8 mouse cellular contexts compared by ENCODE assay signal in the genomic region with DNA sequence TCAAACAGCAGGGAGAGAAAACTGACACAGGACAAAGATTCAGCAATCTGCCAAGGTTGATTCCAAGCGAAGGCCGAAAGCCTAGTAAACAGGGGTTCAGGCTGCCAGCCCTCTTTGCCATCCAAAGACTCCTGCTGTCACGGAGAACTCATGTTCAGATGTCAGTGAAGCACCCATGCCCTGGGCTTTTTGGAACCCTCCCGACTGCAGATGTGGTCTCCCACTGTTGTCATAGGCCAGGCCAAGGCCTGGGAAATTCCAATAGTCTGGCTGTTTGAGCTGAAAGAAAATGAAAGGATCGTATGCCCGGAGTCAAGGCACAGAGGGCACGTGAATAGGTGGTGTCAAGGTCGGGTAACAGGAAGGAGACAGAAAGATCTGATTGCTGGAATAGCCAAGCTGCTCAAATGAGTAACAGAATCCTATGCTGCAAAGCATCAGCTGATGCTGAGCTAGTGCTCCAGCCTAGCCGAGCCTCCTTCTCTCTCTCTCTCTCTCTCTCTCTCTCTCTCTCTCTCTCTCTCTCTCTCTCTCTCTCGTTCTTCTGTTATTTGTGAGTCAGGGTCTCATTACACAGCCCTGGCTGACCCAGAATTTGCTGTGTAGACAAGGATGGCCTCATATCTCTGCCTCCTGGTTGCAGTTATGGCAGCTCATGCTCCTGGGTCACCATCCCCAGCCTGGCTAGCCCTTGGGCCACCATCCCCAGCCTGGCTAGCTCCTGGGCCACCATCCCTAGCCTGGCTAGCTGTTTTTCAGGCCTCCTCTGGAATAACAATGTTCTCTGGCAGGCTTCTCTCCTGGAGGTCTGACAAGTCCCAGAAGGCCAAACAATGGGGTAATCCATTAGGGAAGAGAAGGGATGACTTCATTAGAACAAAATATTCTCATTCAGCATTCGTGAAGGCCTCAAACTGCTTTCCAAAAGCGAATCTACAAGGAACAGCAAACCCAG. TPM values are rescaled to one million over a fixed set of nuclear protein-coding genes. Genes with fewer than 3 reads are reported as not detected.
A peak's percentile ranks its signal among the peaks of the same experiment; 100 is the strongest.
DNase-seq lines count a peak whose midpoint lies in the region; ATAC-seq lines count a peak whose summit lies in the region.

No protein-coding gene starts in this region.

- peak; percentile 69 for DNase-seq in Muller cell, postnatal 12 days (ENCODE audit: inconsistent ontology term)
- DNase-seq in layer of hippocampus, adult 9-11 months: peak; percentile 85
- no peak for DNase-seq in spleen, adult 18-20 months
- no peak for DNase-seq in retina, embryonic 14.5 days (ENCODE audit: low spot score)
- no peak for DNase-seq in kidney, postnatal 36 days

- 38% methylated on average over 12 of the region's 12 CpGs for WGBS in hindbrain, embryonic 13.5 days
- WGBS in hindbrain, embryonic 12.5 days: 39% methylated on average over 12 of the region's 12 CpGs
- 34% methylated on average over 12 of the region's 12 CpGs for WGBS in embryonic facial prominence, embryonic 12.5 days

- no peaks in the 10 kb centered on the region for H3K36me3 ChIP-seq in hindbrain, embryonic 13.5 days
- no peaks in the 10 kb centered on the region for H3K36me3 ChIP-seq in hindbrain, embryonic 12.5 days
- no peaks in the 10 kb centered on the region for H3K36me3 ChIP-seq in embryonic facial prominence, embryonic 12.5 days

- no peak overlapping the region for H3K27ac ChIP-seq in hindbrain, embryonic 13.5 days
- no peak overlapping the region for H3K27ac ChIP-seq in hindbrain, embryonic 12.5 days
- 0 out of 2 replicates have a peak overlapping the region, but pooled peaks have one; percentile 3 for H3K27ac ChIP-seq in embryonic facial prominence, embryonic 12.5 days

- no peak for ATAC-seq in hindbrain, embryonic 13.5 days (ENCODE audit: low FRiP score)
- no peak for ATAC-seq in hindbrain, embryonic 12.5 days (ENCODE audit: low FRiP score)
- no peak for ATAC-seq in embryonic facial prominence, embryonic 12.5 days (ENCODE audit: insufficient number of reproducible peaks, insufficient read depth, low FRiP score, low TSS enrichment)

- H3K4me1 ChIP-seq in hindbrain, embryonic 13.5 days (replicated peaks): peaks cover 6% of the 10 kb centered on the region
- H3K4me1 ChIP-seq in hindbrain, embryonic 12.5 days: peaks cover 7% of the 10 kb centered on the region; the same call in 1 of the 2 replicates
- H3K4me1 ChIP-seq in embryonic facial prominence, embryonic 12.5 days: peaks cover 8% of the 10 kb centered on the region; the same call in 1 of the 2 replicates

- peak overlapping the region; percentile 13; the same call in 1 of the 2 replicates for H3K9ac ChIP-seq in hindbrain, embryonic 13.5 days
- no peak overlapping the region for H3K9ac ChIP-seq in hindbrain, embryonic 12.5 days
- no peak overlapping the region for H3K9ac ChIP-seq in embryonic facial prominence, embryonic 12.5 days

- no peaks in the 10 kb centered on the region for H3K9me3 ChIP-seq in hindbrain, embryonic 13.5 days
- H3K9me3 ChIP-seq in hindbrain, embryonic 12.5 days (replicated peaks): no peaks in the 10 kb centered on the region
- no peaks in the 10 kb centered on the region for H3K9me3 ChIP-seq in embryonic facial prominence, embryonic 12.5 days

- no peaks in the 10 kb centered on the region for H3K27me3 ChIP-seq in hindbrain, embryonic 13.5 days
- no peaks in the 10 kb centered on the region for H3K27me3 ChIP-seq in hindbrain, embryonic 12.5 days
- H3K27me3 ChIP-seq in embryonic facial prominence, embryonic 12.5 days: no peaks in the 10 kb centered on the region

- H3K4me2 ChIP-seq in hindbrain, embryonic 13.5 days: no peak overlapping the region
- H3K4me2 ChIP-seq in hindbrain, embryonic 12.5 days (replicated peaks): no peak overlapping the region
- no peak overlapping the region for H3K4me2 ChIP-seq in embryonic facial prominence, embryonic 12.5 days (replicated peaks)

- H3K4me3 ChIP-seq in hindbrain, embryonic 13.5 days: no peak overlapping the region
- H3K4me3 ChIP-seq in hindbrain, embryonic 12.5 days: no peak overlapping the region
- no peak overlapping the region for H3K4me3 ChIP-seq in embryonic facial prominence, embryonic 12.5 days

RNA-seq across cellular contexts. Expression of a gene that starts 9.1 kb away (rescaled TPM):
- polyA plus RNA-seq in hindbrain, embryonic 13.5 days (2015; fragmentation: Nextera tagmentation; extraction: Ambion mirVana): 154 and 156 TPM in 2 replicates
- polyA plus RNA-seq in hindbrain, embryonic 12.5 days (2016; fragmentation: Nextera tagmentation; extraction: Ambion mirVana): 119 and 133 TPM in 2 replicates
- 99.8 and 103 TPM in 2 replicates for polyA plus RNA-seq in embryonic facial prominence, embryonic 12.5 days (2016; fragmentation: Nextera tagmentation; extraction: Ambion mirVana)

RNA-seq across cellular contexts. Expression of a gene that starts 26.0 kb away (rescaled TPM):
- 38.4 and 39.0 TPM in 2 replicates for polyA plus RNA-seq in hindbrain, embryonic 13.5 days (2015; fragmentation: Nextera tagmentation; extraction: Ambion mirVana)
- polyA plus RNA-seq in hindbrain, embryonic 12.5 days (2016; fragmentation: Nextera tagmentation; extraction: Ambion mirVana): 44.9 and 45.6 TPM in 2 replicates
- 45.0 and 51.4 TPM in 2 replicates for polyA plus RNA-seq in embryonic facial prominence, embryonic 12.5 days (2016; fragmentation: Nextera tagmentation; extraction: Ambion mirVana)

Comparison
In these comparisons a context has a peak if more than half of its experiments do, and no peak if none do; other contexts are left out.
1. DNase-seq: peak in Muller cell, postnatal 12 days (single experiment) and layer of hippocampus, adult 9-11 months (single experiment); none in spleen, adult 18-20 months (0 of 2), retina, embryonic 14.5 days (single experiment) and kidney, postnatal 36 days (0 of 2).